Mouse (Mus musculus): ENCODE measurements around the gene Manf. TPM values are rescaled to one million over a fixed set of nuclear protein-coding genes. Genes with fewer than 3 reads are reported as not detected.

Gene Manf
- polyA plus RNA-seq, 1 experiment: 161 TPM

- TF ChIP-seq GATA1 (IDR thresholded peaks at IDR 0.05; ENCODE audit: low read length): no peak
Observed at GRCm38 (mm10) chr9:106822381-106823104, 69.2 kb downstream of the Manf start.

- TF ChIP-seq GATA1 (IDR thresholded peaks at IDR 0.05; ENCODE audit: low read length): no peak
Observed at GRCm38 (mm10) chr9:106821618-106822380, 70.0 kb downstream of the Manf start, which contains the start of gene Dcaf1. Gene Dcaf1 (plus strand): TSS chr9:106821874.

GRCm38 (mm10) chr9:106821050-106821617, 70.6 kb downstream of the Manf start:
- TF ChIP-seq GATA1 (IDR thresholded peaks at IDR 0.05; ENCODE audit: low read length): no peak

- no peak for TF ChIP-seq GATA1 (IDR thresholded peaks at IDR 0.05; ENCODE audit: low read length)
Observed at GRCm38 (mm10) chr9:106819201-106819600, 72.6 kb downstream of the Manf start.

GRCm38 (mm10) chr9:106818191-106818590, 73.6 kb downstream of the Manf start:
- TF ChIP-seq GATA1 (IDR thresholded peaks at IDR 0.05; ENCODE audit: low read length): no peak

- no peak for TF ChIP-seq GATA1 (IDR thresholded peaks at IDR 0.05; ENCODE audit: low read length)
Observed at GRCm38 (mm10) chr9:106806503-106806902, 85.3 kb downstream of the Manf start.

GRCm38 (mm10) chr9:106790831-106791230, 100.9 kb downstream of the Manf start:
- TF ChIP-seq GATA1 (IDR thresholded peaks at IDR 0.05; ENCODE audit: low read length): no peak

GRCm38 (mm10) chr9:106789363-106789762, 102.4 kb downstream of the Manf start:
- no peak for TF ChIP-seq GATA1 (IDR thresholded peaks at IDR 0.05; ENCODE audit: low read length)

- no peak for TF ChIP-seq GATA1 (IDR thresholded peaks at IDR 0.05; ENCODE audit: low read length)
Observed at GRCm38 (mm10) chr9:106788812-106789321, 102.9 kb downstream of the Manf start, which contains the start of gene Rad54l2. Gene Rad54l2 (minus strand): TSS chr9:106789194.

Other genes starting within 250 kb of the Manf start
- not detected in 2 replicates for gene Grm2, start 235.9 kb downstream of the Manf start, polyA plus RNA-seq (2012)
- 47.2 and 52.5 TPM in 2 replicates for gene Tex264, start 206.1 kb downstream of the Manf start, polyA plus RNA-seq (2012)
- gene Rad54l2, start 102.8 kb downstream of the Manf start, polyA plus RNA-seq (2012): 8.1 and 8.5 TPM in 2 replicates
- gene Dcaf1, start 70.1 kb downstream of the Manf start, polyA plus RNA-seq (2012): 5.1 and 6.9 TPM in 2 replicates
- 23.7 and 38.9 TPM in 2 replicates for gene Rbm15b, start 4.6 kb downstream of the Manf start, polyA plus RNA-seq (2012)

Measured in G1E-ER4 (cell line).